Mouse (Mus musculus) heart, embryonic 11.5 days (tissue): Measurements from ENCODE around the gene Nap1l5. TPM values are rescaled to one million over a fixed set of nuclear protein-coding genes. Genes with fewer than 3 reads are reported as not detected.

Experiments
- ATAC-seq: fragments of 200-750 bp; cut with Nextera tagmentation; replicated peaks from 2 replicates; pipeline ENCODE4 v1.8.0; 2017; ENCODE audit warnings: moderate library complexity; ENCODE audit not compliant: insufficient number of reproducible peaks, low FRiP score, low TSS enrichment
- H3K27ac ChIP-seq: fragments of 300-500 bp; sonication (generic); 2 replicates; pipeline ENCODE4 v1.5.1; 2014; ENCODE audit warnings: mild to moderate bottlenecking, low read depth, low read length
- H3K27me3 ChIP-seq: fragments of 300-500 bp; sonication (generic); 2 replicates; pipeline ENCODE4 v1.6.1; 2014; ENCODE audit warnings: mild to moderate bottlenecking, low read length, mixed read lengths; ENCODE audit not compliant: control insufficient read depth, insufficient read depth
- H3K36me3 ChIP-seq: fragments of 300-500 bp; sonication (generic); 2 replicates; pipeline ENCODE4 v1.6.1; 2014; ENCODE audit warnings: mild to moderate bottlenecking, low read length, moderate library complexity, mixed read lengths; ENCODE audit not compliant: control insufficient read depth, insufficient read depth
- H3K4me1 ChIP-seq: fragments of 300-500 bp; sonication (generic); 2 replicates; pipeline ENCODE4 v1.6.1; 2014; ENCODE audit warnings: low read length; ENCODE audit not compliant: control insufficient read depth, insufficient read depth
- H3K4me2 ChIP-seq: fragments of 300-500 bp; sonication (generic); 2 replicates; pipeline ENCODE4 v1.6.1; 2014; ENCODE audit warnings: mild to moderate bottlenecking, moderate library complexity
- H3K4me3 ChIP-seq: fragments of 300-500 bp; sonication (generic); 2 replicates; pipeline ENCODE4 v1.5.1; 2014; ENCODE audit warnings: low read depth, low read length
- H3K9ac ChIP-seq: fragments of 300-500 bp; sonication (generic); 2 replicates; pipeline ENCODE4 v1.6.1; 2014; ENCODE audit warnings: mild to moderate bottlenecking, low read depth, low read length, moderate library complexity
- H3K9me3 ChIP-seq: fragments of 300-500 bp; sonication (generic); replicated peaks from 2 replicates; pipeline ENCODE4 v1.6.1; 2016; ENCODE audit warnings: low read length; ENCODE audit not compliant: control insufficient read depth
- WGBS: fragments of 180-500 bp; shearing (Covaris S2); extraction: QIAGEN DNeasy Blood & Tissue Kit; methylation state at CpG from one replicate; pipeline ENCODE4 v1.1.7; 2014; ENCODE audit not compliant: insufficient replicate concordance; 5-methylcytosine and 5-hydroxymethylcytosine counted together
- polyA plus RNA-seq: library from polyadenylated mRNA; unstranded; fragments of >200 nt; fragmentation: Nextera tagmentation; extraction: Ambion mirVana; gene quantifications from 2 replicates; pipeline ENCODE4 v1.2.1, GENCODE M21; 2014

Gene Nap1l5
- 2.1 and 2.2 TPM in 2 replicates for polyA plus RNA-seq

DNA sequence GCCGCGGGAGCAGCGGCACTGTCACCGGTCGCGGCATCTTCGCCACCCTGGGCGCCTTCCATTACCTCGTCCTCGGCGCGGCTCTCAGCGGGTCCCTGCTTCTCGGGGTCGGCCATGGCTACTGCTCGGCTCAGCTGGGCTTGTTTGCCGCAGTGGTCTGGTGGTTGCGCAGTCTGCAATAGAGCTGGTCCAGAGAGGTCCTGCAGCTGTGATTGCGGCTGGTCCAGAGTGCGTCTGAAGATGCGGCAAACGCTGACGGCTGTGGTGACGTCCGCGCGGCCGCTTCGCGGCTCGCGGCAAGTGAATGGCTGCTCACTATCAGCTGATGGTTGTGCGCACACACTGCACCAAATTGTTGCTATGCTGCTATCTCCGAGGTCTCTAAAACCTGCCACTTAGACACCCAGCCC lies at the start of gene Nap1l5:
Nap1l5 (minus strand) TSS at position 225 of the 410 bp plus-strand sequence.
- Histone ChIP-seq H3K36me3 (peaks cover 10% of the 10 kb centered on the region; the same call in 1 of the 2 replicates), H3K4me2 (peak within 1 kb of the TSS; percentile 65), H3K4me1 (no peaks in the 10 kb centered on the region), H3K27me3 (no peaks in the 10 kb centered on the region), H3K4me3 (peak within 1 kb of the TSS; percentile 45), H3K9ac (0 out of 2 replicates have a peak within 1 kb of the TSS, but pooled peaks have one; percentile 10), H3K27ac (no peak within 1 kb of the TSS), H3K9me3 (peaks cover 12% of the 10 kb centered on the region)
- peak; percentile 55; the same call in 1 of the 2 replicates for ATAC-seq
- 51% methylated on average over 34 of the region's 34 CpGs for WGBS

DNA sequence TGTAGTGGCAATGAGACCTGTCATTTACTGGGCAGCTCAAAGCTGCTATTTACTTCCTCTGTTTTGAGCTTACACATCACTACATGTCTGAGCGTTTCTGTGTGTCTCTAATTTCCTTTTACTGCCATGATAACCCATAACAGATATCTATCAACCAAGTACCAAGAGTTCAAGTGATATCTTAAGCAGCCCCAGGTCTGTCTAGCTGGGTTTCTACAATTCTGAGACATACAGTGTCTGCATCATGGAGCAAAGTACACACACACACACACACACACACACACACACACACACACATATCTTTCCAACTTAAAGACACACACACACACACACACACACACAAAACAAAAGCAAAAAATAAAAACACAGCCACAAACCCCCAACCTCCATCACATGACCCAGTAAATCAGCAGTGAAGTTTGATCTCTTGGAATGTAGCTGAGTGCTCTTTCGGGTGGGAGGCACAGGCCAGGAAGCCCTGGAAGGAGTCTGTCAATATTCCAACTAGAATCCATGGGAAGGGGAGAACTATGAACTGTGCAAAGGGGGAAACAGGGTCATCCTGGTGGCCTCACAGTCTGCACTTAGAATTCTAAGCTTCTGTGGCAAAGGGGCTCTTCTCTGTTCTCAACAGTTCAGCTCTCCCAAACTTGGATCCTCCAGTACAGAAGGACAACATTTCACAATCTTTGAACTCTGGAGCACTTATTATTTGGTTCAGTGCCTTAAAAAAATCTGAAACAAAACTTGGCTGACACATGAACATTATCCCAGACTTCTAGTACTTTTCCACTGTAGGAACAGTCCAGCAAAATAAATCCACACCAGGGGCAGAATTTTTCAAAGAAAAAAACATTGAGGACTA lies 44.5 kb upstream of the Nap1l5 start:
- WGBS: 53% methylated on average over 2 of the region's 2 CpGs
- no peaks in the 10 kb centered on the region for H3K36me3 ChIP-seq
- no peak overlapping the region for H3K9ac ChIP-seq
- H3K27me3 ChIP-seq: no peaks in the 10 kb centered on the region
- H3K27ac ChIP-seq: no peak overlapping the region
- no peak overlapping the region for H3K4me2 ChIP-seq
- no peak overlapping the region for H3K4me3 ChIP-seq
- ATAC-seq: no peak
- H3K9me3 ChIP-seq: 0 out of 2 replicates have a peak, but pooled peaks cover 2% of the 10 kb centered on the region
- no peaks in the 10 kb centered on the region for H3K4me1 ChIP-seq

DNA sequence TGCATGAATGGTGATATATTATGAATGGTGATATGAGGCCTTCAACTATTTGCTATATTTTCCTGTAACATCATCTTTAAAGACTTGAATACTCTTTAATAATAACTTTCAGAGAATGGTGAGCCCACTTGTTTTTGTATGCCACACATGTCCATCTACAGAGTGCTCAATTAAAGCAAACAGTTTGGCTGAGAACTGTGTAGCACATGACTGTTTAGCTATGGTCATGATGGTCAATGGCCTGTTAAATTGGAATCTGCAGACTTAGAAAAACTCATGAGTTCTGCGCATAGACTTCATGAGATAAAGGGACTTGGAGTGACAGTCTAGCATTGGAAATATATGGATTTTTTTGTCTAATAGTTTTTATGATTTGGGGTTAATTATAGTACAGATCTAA lies 43.5 kb upstream of the Nap1l5 start:
- H3K27ac ChIP-seq: no peak overlapping the region
- no peak for ATAC-seq
- H3K36me3 ChIP-seq: no peaks in the 10 kb centered on the region
- H3K27me3 ChIP-seq: no peaks in the 10 kb centered on the region
- no peaks in the 10 kb centered on the region for H3K4me1 ChIP-seq
- no peak overlapping the region for H3K4me3 ChIP-seq
- no peak overlapping the region for H3K4me2 ChIP-seq
- H3K9ac ChIP-seq: no peak overlapping the region
- 84% methylated on average over 1 of the region's 1 CpGs for WGBS
- 0 out of 2 replicates have a peak, but pooled peaks cover 2% of the 10 kb centered on the region for H3K9me3 ChIP-seq

DNA sequence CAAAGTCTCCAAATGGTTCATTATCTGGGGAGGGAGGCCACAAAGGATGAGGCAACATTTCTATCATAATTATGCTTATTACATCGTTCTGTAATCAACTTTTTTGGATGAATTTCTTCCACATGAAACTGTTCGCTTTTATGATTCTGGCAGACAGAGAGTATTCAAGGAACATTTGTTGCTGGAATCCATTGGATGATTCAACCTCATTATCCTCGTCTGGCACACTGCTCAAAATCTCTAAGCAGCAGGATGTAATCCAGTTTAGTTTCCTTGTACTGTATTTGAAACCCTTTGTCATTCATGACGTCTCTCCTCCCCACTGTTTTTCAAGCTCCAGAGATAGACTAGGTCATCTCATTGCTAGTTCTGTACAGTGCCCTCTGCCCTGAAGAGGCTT lies 40.0 kb upstream of the Nap1l5 start:
- Histone ChIP-seq H3K4me1 (no peaks in the 10 kb centered on the region), H3K9ac (no peak overlapping the region), H3K36me3 (no peaks in the 10 kb centered on the region), H3K27ac (no peak overlapping the region), H3K4me3 (no peak overlapping the region), H3K4me2 (no peak overlapping the region), H3K27me3 (no peaks in the 10 kb centered on the region), H3K9me3 (0 out of 2 replicates have a peak, but pooled peaks cover 2% of the 10 kb centered on the region)
- WGBS: 78% methylated on average over 4 of the region's 4 CpGs
- no peak for ATAC-seq

DNA sequence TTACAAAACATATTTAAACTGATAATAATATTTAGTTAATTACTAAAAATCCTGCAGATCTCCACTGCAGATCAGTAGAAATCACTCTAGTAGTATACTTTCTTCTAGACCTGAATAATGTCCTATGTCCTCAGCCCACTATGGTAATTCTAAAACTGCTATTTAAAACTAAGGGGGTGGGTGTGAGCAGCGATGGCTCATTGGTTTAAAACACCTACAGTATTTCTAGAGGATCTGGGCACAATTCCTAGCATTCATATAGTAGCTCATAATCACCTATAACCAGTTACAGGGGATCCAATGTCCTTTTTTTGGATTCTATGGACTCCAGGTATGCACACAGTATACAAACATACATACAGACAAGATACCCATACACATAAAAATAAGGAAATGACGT lies 39.4 kb upstream of the Nap1l5 start:
- Histone ChIP-seq H3K36me3 (no peaks in the 10 kb centered on the region), H3K27me3 (no peaks in the 10 kb centered on the region), H3K4me3 (no peak overlapping the region), H3K27ac (no peak overlapping the region), H3K9ac (no peak overlapping the region), H3K9me3 (0 out of 2 replicates have a peak, but pooled peaks cover 2% of the 10 kb centered on the region), H3K4me2 (no peak overlapping the region), H3K4me1 (no peaks in the 10 kb centered on the region)
- 60% methylated on average over 2 of the region's 2 CpGs for WGBS
- ATAC-seq: no peak

DNA sequence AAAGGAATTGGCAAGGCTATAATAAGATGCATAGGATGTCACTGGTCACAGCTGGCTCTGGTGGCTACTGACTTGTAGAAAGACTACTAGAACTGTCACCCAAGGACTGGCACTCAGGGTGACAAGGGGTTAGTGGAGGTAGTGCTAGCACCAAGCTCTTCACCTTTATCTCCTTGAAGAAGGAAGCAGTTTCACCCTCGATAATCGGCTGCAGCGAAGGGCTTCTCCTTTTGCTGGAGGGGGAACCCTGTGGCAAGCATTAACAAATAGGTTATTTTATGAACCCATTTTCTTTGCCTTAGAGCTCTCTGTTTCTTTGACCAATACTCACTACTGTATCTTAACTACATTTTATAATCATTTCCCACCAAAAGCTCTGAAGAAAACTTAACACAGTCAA lies 37.1 kb upstream of the Nap1l5 start:
- no peak overlapping the region for H3K4me3 ChIP-seq
- H3K27ac ChIP-seq: no peak overlapping the region
- 76% methylated on average over 3 of the region's 3 CpGs for WGBS
- H3K36me3 ChIP-seq: no peaks in the 10 kb centered on the region
- no peak overlapping the region for H3K9ac ChIP-seq
- ATAC-seq: no peak
- H3K27me3 ChIP-seq: no peaks in the 10 kb centered on the region
- H3K4me2 ChIP-seq: no peak overlapping the region
- no peaks in the 10 kb centered on the region for H3K4me1 ChIP-seq
- 0 out of 2 replicates have a peak, but pooled peaks cover 2% of the 10 kb centered on the region for H3K9me3 ChIP-seq

DNA sequence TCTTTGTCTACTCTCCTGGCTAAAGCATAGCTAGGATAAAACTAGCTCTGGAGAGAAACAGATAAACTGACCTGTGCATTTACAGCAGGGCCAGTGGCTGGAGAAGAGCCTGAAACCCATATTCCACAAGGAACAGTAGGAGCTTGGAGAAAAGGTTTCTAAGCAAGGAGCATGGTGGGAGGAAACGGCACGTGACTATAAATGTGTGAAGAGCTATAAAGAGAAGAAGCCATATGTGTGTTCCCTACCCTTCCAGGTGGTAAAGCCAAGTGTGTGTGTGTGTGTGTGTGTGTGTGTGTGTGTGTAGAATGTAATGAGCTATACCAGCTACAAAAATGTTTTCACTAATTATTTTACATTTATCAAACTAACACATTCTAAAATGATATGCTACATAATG lies 35.4 kb upstream of the Nap1l5 start:
- no peak for ATAC-seq
- no peak overlapping the region for H3K4me3 ChIP-seq

DNA sequence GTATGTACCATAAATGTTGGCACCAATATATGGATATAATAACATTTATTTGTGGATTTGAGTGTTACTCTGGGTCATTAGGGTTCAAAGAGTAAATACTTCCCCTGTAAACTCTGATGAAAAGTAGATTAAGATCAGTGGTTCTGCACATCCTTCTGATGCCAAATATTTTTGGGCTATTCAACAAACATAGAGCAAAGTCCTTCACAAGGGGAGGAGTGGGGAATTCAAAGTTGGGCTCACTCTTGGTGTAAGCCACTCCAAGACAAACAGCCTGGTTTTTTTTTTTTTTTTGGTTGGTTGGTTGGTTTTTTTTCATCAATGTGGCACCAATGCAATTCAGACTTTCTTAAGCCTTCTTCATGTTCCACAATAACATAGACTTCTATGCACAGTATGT lies 30.9 kb upstream of the Nap1l5 start:
- no peak overlapping the region for H3K27ac ChIP-seq
- no peaks in the 10 kb centered on the region for H3K36me3 ChIP-seq
- no peak for ATAC-seq
- no peak overlapping the region for H3K9ac ChIP-seq
- no peaks in the 10 kb centered on the region for H3K4me1 ChIP-seq
- no peak overlapping the region for H3K4me2 ChIP-seq
- no peak overlapping the region for H3K4me3 ChIP-seq
- H3K27me3 ChIP-seq: no peaks in the 10 kb centered on the region
- no peaks in the 10 kb centered on the region for H3K9me3 ChIP-seq

More for the DNA sequence above, 35.4 kb upstream of the Nap1l5 start:
- 83% methylated on average over 2 of the region's 2 CpGs for WGBS
- Histone ChIP-seq H3K27me3 (no peaks in the 10 kb centered on the region), H3K9ac (no peak overlapping the region), H3K27ac (no peak overlapping the region), H3K4me1 (no peaks in the 10 kb centered on the region), H3K4me2 (no peak overlapping the region), H3K9me3 (no peaks in the 10 kb centered on the region), H3K36me3 (no peaks in the 10 kb centered on the region)

DNA sequence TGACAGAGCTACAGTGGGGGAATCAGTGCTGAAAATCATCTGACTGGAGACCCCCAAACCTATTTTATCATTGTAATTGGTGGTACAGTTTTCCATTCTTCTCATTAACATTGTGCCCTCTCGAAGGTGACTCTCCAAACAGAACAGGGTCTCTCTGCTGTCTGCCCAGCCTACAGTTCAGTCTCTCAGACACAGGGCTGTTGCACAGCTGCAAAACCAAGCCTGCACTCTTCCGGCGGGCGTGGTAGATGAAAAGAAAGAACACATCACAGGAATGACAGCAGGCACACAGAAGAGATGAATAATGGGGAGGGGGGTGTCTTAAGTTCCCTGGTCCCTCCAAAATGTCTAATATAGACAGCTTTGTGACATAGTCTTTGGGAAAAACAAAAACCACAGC lies 27.3 kb upstream of the Nap1l5 start:
- Histone ChIP-seq H3K27ac (no peak overlapping the region), H3K36me3 (no peaks in the 10 kb centered on the region), H3K9me3 (no peaks in the 10 kb centered on the region), H3K4me1 (no peaks in the 10 kb centered on the region), H3K27me3 (no peaks in the 10 kb centered on the region), H3K9ac (no peak overlapping the region), H3K4me2 (no peak overlapping the region), H3K4me3 (no peak overlapping the region)
- ATAC-seq: no peak
- WGBS: 76% methylated on average over 4 of the region's 4 CpGs
